Mouse (Mus musculus): Measurements from ENCODE around the gene Olfr1386. TPM values are rescaled to one million over a fixed set of nuclear protein-coding genes. Genes with fewer than 3 reads are reported as not detected.
"Not testable (repeated sequence)": the region's sequence is repeated elsewhere in the genome, so short reads cannot be mapped to it uniquely, and the experiment has no call there.

Olfr1386 gene
- not detected in 2 replicates for polyA plus RNA-seq (2015; fragmentation: Nextera tagmentation; extraction: Ambion mirVana)

DNA sequence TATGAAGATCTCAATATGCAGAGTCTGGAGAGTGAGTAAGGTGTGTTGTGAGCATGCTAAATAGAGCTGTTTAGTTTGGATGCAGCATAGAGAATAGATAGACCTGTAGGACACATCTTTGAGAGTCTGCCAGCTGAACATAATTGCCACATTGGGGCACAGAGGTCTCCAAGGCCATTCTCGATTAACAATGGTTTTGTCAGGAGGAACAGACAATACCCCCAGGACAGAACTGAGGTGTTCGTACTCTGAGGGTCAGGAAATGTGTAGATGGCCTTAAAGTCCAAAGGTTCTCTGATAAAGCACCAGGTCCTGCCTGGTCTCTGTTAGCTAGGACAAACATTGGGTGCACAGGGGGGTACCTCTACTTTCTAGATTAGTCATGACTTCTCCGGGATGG lies at the start of gene Olfr1386:
TSS of gene Olfr1386 (plus strand) at position 301 of the 400 bp plus-strand sequence.
- not testable (repeated sequence) for H3K27ac ChIP-seq; H3K9me3 ChIP-seq (replicated peaks); ATAC-seq (ENCODE audit: low read depth); H3K4me1 ChIP-seq (replicated peaks); H3K27me3 ChIP-seq; H3K9ac ChIP-seq; H3K4me2 ChIP-seq; H3K4me3 ChIP-seq (replicated peaks); H3K36me3 ChIP-seq; DNase-seq
- WGBS (ENCODE audit: insufficient replicate concordance) = 64% methylated on average over 3 of the region's 3 CpGs

DNA sequence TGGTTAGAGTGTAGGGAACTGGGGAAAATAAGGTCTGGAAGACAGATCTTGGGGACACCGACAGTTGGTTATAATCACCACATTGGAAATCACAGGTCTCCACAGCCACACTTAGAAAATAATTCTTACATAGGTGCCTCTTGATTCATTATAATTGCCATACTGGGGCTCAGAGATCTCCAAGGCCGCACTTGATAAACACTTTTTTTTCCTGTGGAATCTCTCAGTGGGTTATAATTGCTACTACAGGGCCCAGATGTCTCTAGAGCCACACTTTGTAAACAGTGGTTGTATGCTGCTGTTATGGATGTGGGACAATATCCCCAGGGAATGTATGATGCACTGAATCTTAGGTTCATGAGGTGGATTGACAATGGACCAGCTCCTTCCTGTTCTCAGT lies 42.1 kb upstream of the Olfr1386 start, which contains the start of gene Olfr1389:
TSS of gene Olfr1389 (plus strand) at position 301 of the 400 bp plus-strand sequence.
- Histone ChIP-seq H3K27me3 (no peaks in the 10 kb centered on the region), H3K9ac (no peak within 1 kb of the TSS), H3K9me3 (replicated peaks) (no peaks in the 10 kb centered on the region), H3K36me3 (no peaks in the 10 kb centered on the region), H3K4me3 (replicated peaks) (no peak within 1 kb of the TSS), H3K27ac (no peak within 1 kb of the TSS), H3K4me1 (replicated peaks) (no peaks in the 10 kb centered on the region), H3K4me2 (no peak within 1 kb of the TSS)
- DNase-seq = no peak
- no peak for ATAC-seq (ENCODE audit: low read depth)
- 66% methylated on average over 2 of the region's 2 CpGs for WGBS (ENCODE audit: insufficient replicate concordance)

DNA sequence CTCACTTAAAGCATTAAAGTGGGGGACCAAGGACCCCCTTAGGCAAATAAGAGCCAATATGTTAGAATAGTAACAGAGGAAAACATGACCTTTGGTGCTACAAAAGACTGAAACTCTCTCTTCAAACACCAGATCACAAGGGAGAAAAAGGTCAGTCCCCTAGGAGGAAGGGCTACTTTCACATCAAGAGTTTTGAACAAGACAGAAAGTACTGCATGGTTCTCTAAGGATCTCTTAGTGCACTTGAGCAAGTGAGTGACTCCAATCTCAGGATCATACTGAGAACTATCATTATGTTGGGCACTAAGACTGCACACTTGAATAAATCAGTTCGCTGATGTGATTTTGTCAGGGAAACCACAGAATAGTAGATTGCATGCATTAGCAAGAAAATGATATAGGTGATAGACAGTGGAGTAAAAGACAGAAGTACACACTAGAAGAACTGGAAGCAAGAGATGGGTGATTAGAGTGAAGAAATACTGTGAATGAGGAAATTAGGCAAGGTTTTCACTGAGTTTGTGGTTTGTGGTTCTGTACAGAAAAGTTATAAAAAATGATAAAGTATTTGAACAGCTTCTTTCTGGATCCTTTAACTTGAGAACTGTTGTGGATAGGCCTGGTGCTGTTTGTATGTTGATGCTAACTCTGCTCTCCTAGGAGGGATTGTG lies 39.5 kb upstream of the Olfr1386 start:
- ATAC-seq (ENCODE audit: low read depth) (no peak), DNase-seq (no peak)
- no peaks in the 10 kb centered on the region for H3K36me3 ChIP-seq
- no peak overlapping the region for H3K4me2 ChIP-seq
- H3K9ac ChIP-seq = no peak overlapping the region
- H3K27me3 ChIP-seq = no peaks in the 10 kb centered on the region
- H3K4me1 ChIP-seq (replicated peaks) = no peaks in the 10 kb centered on the region
- no peaks in the 10 kb centered on the region for H3K9me3 ChIP-seq (replicated peaks)
- no peak overlapping the region for H3K4me3 ChIP-seq (replicated peaks)
- 60% methylated on average over 1 of the region's 1 CpGs for WGBS (ENCODE audit: insufficient replicate concordance)
- no peak overlapping the region for H3K27ac ChIP-seq

DNA sequence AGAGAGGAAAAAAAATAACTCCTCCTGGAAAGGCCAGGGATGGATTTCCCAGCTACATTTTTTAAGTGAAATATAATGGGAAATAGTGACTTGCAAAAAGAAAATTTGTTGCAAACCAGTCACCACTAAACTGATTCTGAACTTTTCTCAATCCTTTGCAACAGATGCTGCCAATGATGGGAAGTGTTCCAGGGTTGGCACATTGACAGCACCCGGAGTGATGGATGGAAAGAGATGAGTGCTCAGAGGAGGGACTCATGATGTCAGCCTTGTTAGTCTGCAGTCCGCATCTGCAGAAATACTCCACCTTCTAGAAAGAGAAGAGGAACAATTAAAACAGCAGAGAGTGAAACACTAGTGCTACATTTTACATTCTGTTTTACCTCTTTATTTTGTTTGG lies 35.2 kb upstream of the Olfr1386 start:
- H3K36me3 ChIP-seq = no peaks in the 10 kb centered on the region
- 68% methylated on average over 2 of the region's 2 CpGs for WGBS (ENCODE audit: insufficient replicate concordance)
- no peak for DNase-seq

DNA sequence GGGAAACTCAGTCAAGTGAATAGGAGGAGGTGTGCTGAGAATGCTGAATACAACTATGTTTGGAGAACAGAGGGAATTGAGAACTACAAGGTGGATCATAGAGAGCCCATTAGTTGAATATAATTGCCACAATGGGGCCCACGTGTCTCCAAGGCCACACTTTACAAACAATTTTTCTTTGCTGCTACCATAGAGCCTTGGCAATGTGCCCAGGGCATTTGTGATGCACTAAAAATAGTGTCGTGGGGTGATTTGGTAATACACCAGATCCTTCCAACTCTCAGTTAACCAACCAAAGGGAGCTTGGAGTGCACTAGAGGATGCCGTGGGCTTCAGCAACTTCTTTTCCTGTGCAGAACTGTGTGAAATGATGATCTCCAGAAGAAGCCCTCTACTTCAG lies 28.4 kb upstream of the Olfr1386 start, which contains the start of gene Olfr1388:
TSS of gene Olfr1388 (plus strand) at position 214 of the 400 bp plus-strand sequence.
- Histone ChIP-seq H3K27me3 (no peaks in the 10 kb centered on the region), H3K36me3 (no peaks in the 10 kb centered on the region), H3K9ac (no peak within 1 kb of the TSS), H3K27ac (no peak within 1 kb of the TSS), H3K4me1 (replicated peaks) (no peaks in the 10 kb centered on the region), H3K4me3 (replicated peaks) (no peak within 1 kb of the TSS), H3K4me2 (no peak within 1 kb of the TSS), H3K9me3 (replicated peaks) (no peaks in the 10 kb centered on the region)
- ATAC-seq (ENCODE audit: low read depth) = no peak
- 52% methylated on average over 3 of the region's 3 CpGs for WGBS (ENCODE audit: insufficient replicate concordance)
- DNase-seq = no peak

More for the DNA sequence above, 35.2 kb upstream of the Olfr1386 start:
- H3K4me2 ChIP-seq = no peak overlapping the region
- H3K27ac ChIP-seq = no peak overlapping the region
- H3K9ac ChIP-seq = no peak overlapping the region
- no peaks in the 10 kb centered on the region for H3K9me3 ChIP-seq (replicated peaks)
- H3K27me3 ChIP-seq = no peaks in the 10 kb centered on the region
- no peaks in the 10 kb centered on the region for H3K4me1 ChIP-seq (replicated peaks)
- no peak overlapping the region for H3K4me3 ChIP-seq (replicated peaks)
- no peak for ATAC-seq (ENCODE audit: low read depth)

DNA sequence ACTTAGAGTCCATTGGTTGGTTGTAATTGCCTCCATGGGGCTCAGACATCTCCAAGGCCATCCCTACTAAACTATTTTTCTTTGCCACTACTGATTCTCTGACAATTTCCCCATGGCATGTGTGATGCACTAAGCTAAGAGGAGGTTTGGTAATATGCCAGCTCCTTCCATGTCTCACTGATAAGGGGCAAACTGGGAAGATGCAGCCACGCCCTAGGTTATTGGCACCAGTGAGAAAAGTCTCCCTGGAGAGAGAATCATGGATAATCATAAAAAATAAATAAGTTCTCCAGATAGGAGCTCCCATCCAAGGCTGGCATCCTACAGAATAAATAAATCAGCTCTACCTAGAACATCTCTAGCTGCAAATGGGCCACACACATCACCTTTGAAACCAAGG lies 9.8 kb upstream of the Olfr1386 start, which contains the start of gene Olfr1387:
TSS of gene Olfr1387 (plus strand) at position 301 of the 400 bp plus-strand sequence.
- H3K4me1 ChIP-seq (replicated peaks) = no peaks in the 10 kb centered on the region
- H3K4me2 ChIP-seq = no peak within 1 kb of the TSS
- H3K4me3 ChIP-seq (replicated peaks) = no peak within 1 kb of the TSS
- no peak for DNase-seq
- no peaks in the 10 kb centered on the region for H3K27me3 ChIP-seq
- H3K9ac ChIP-seq = no peak within 1 kb of the TSS
- 55% methylated on average over 1 of the region's 1 CpGs for WGBS (ENCODE audit: insufficient replicate concordance)
- ATAC-seq (ENCODE audit: low read depth) = no peak
- H3K36me3 ChIP-seq = no peaks in the 10 kb centered on the region
- no peaks in the 10 kb centered on the region for H3K9me3 ChIP-seq (replicated peaks)
- H3K27ac ChIP-seq = no peak within 1 kb of the TSS

DNA sequence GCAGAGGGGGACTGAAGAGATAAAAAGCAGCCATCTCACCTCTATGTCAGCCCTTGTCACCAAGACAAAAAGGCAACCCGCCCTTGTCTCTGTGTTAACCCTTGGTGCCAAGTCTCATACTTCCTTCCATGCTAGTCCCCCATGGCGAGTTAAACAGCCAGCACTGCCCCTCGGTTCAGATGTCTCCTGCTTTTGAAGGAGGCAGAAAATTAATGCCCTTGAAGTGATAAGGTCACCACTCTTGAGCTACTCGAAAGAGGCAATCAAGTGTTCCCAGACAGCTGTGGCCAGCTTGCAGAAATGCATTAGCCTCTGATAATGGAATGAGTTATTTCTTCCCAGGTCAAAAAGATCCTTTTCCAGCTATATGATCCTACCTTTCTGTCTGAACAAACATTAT lies 21.1 kb downstream of the Olfr1386 start:
- DNase-seq (no peak), ATAC-seq (ENCODE audit: low read depth) (no peak)
- Histone ChIP-seq H3K4me1 (replicated peaks) (no peaks in the 10 kb centered on the region), H3K4me3 (replicated peaks) (no peak overlapping the region), H3K27ac (no peak overlapping the region), H3K27me3 (no peaks in the 10 kb centered on the region), H3K9ac (no peak overlapping the region), H3K4me2 (no peak overlapping the region), H3K36me3 (no peaks in the 10 kb centered on the region), H3K9me3 (replicated peaks) (no peaks in the 10 kb centered on the region)
- WGBS (ENCODE audit: insufficient replicate concordance) = 41% methylated on average over 4 of the region's 4 CpGs

DNA sequence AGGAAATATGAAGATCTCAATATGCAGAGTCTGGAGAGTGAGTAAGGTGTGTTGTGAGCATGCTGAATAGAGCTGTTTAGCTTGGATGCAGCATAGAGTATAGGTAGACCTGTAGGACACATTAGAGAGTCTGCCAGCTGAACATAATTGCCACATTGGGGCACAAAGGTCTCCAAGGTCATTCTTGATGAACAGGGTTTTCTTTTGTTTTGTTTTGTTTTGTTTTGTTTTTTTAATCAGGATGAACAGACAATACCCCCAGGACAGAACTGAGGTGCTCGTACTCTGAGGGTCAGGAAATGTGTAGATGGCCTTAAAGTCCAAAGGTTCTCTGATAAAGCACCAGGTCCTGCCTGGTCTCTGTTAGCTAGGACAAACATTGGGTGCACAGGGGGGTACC lies 23.9 kb downstream of the Olfr1386 start, which contains the start of gene Olfr1385:
TSS of gene Olfr1385 (plus strand) at position 301 of the 400 bp plus-strand sequence.
- 44% methylated on average over 1 of the region's 1 CpGs for WGBS (ENCODE audit: insufficient replicate concordance)
- H3K9ac ChIP-seq; DNase-seq; H3K27me3 ChIP-seq; H3K4me3 ChIP-seq (replicated peaks); H3K4me1 ChIP-seq (replicated peaks); H3K9me3 ChIP-seq (replicated peaks); H3K36me3 ChIP-seq; H3K27ac ChIP-seq; ATAC-seq (ENCODE audit: low read depth); H3K4me2 ChIP-seq: not testable (repeated sequence)

DNA sequence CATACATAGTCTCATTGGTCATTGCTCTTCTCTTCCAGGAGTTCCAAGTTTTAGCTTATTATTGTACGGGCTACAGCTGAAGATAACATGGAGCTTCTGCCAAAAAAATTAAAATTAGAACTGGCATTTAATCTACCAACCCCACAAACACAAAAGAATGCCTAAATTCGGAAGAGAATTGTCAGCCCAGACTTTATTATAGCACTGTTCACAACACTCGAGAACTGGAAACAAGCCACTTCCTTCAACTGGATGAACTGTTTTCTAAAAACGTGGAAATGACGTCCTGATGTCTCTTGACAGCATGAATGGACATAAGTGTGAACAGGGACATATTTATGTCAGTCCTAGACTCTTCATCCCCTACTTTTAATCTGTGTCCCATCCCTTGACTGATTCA lies 53.2 kb downstream of the Olfr1386 start:
- Histone ChIP-seq H3K27me3 (no peaks in the 10 kb centered on the region), H3K36me3 (no peaks in the 10 kb centered on the region), H3K9me3 (replicated peaks) (no peaks in the 10 kb centered on the region), H3K4me3 (replicated peaks) (no peak overlapping the region), H3K4me1 (replicated peaks) (no peaks in the 10 kb centered on the region), H3K4me2 (no peak overlapping the region), H3K9ac (no peak overlapping the region), H3K27ac (no peak overlapping the region)
- WGBS (ENCODE audit: insufficient replicate concordance) = 41% methylated on average over 5 of the region's 5 CpGs
- ATAC-seq (ENCODE audit: low read depth) (no peak), DNase-seq (no peak)

DNA sequence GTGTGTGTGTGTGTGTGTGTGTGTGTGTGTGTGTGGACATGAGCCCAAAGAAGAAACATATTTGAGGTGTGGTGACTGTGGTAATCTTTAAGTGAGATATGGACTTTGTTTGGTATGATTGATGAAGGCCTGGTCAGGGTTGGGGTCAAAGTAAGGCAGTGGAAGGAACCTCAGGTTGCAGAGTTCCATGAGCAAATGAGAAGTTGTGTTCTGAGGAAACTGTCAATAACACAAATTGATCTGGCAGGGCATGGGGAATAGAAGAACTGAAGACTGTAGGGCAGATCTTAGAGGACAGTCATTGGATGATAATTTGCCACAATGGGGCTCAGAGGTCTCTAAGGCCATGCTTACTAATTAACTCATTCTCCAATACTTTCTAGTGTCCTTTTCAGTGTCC lies 54.5 kb downstream of the Olfr1386 start, which contains the start of gene Olfr1383:
TSS of gene Olfr1383 (plus strand) at position 301 of the 400 bp plus-strand sequence.
- H3K4me2 ChIP-seq = no peak within 1 kb of the TSS
- H3K27ac ChIP-seq = no peak within 1 kb of the TSS
- ATAC-seq (ENCODE audit: low read depth) (no peak), DNase-seq (no peak)
- H3K4me1 ChIP-seq (replicated peaks) = no peaks in the 10 kb centered on the region
- H3K27me3 ChIP-seq = no peaks in the 10 kb centered on the region
- no peaks in the 10 kb centered on the region for H3K9me3 ChIP-seq (replicated peaks)
- no peak within 1 kb of the TSS for H3K4me3 ChIP-seq (replicated peaks)
- H3K9ac ChIP-seq = no peak within 1 kb of the TSS
- no peaks in the 10 kb centered on the region for H3K36me3 ChIP-seq

All from liver, embryonic 13.5 days (tissue).